Mouse (Mus musculus) kidney, adult 2 months (tissue): ENCODE data around the gene Ripk1.
"Not testable (repeated sequence)": the region's sequence is repeated elsewhere in the genome, so short reads cannot be mapped to it uniquely, and the experiment has no call there.

Source experiments
- CTCF ChIP-seq: fragments of 200-500 bp; conservative IDR thresholded peaks from 2 replicates; pipeline ENCODE4 v1.5.1; 2011; ENCODE audit warnings: low read depth, mild to moderate bottlenecking, control low read depth, low read length, moderate library complexity, mixed read lengths; ENCODE audit not compliant: insufficient read depth, insufficient read length
- POLR2A ChIP-seq: fragments of 200-500 bp; IDR thresholded peaks from one replicate; pipeline ENCODE4 v1.6.1; 2011; ENCODE audit warnings: low read depth, low read length, control low read depth

DNA sequence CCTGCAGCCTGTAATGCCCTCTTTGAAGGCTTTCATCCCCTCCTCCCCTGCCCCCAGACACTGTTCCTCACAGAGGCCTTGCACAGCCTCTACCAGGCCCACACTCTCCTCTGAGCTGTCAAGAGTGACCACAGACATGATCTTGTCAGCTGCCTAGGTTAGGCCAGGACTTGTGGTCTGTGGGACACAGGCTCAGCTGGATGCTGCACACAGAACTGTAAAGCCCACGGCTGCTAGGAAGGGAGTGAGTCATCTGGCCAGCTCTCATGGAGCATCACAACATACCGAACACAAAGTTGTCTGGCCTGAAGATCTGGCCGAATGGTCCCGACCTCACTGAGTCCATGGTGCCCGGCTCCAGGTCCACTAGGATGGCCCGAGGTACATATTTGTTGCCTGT, 73.7 kb downstream of the Ripk1 start:
- not testable (repeated sequence) for TF ChIP-seq CTCF, POLR2A
